Mouse (Mus musculus): ENCODE results near the gene Hsf2bp.

The Hsf2bp gene

GRCm38 (mm10) chr17:31935841-31936240, 100.3 kb downstream of the Hsf2bp start:
- no peak for DNase-seq (ENCODE audit: low spot score)

DNA sequence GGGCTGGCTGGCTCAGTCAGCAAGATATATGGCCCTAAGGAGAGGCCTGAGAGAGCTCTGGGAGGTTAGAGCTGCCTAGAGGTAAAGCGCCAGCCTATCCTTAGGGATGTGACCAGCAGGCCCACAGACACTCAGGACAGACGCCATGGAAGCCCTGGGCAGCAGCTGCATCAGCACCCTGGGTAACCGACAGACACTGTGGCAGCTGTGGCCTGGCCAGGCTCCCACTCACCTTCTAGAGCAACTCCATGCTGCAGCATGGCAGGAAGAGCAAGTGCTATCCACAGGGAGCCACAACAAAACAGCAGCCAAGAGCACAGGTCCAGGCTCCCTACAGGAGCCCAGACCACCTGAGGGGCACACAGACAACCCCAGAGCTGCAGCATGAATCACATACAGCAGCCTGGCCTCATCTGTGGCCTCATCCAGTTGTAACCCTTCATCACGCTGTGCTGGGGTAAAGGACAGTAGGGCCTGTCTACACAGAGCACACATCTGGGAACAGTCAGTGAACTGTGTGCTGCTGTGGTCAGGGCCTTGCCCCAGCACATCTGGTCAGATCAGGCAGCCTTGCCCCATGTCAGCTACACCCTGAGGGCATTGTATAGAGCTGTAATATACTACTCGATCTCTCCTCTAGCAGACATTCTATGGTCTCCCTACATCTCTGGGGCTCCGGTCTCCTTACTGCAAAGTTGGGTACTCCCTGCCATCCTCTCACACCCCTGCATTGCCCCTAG, 100.9 kb downstream of the Hsf2bp start:
- DNase-seq (ENCODE audit: low spot score): no peak

DNA sequence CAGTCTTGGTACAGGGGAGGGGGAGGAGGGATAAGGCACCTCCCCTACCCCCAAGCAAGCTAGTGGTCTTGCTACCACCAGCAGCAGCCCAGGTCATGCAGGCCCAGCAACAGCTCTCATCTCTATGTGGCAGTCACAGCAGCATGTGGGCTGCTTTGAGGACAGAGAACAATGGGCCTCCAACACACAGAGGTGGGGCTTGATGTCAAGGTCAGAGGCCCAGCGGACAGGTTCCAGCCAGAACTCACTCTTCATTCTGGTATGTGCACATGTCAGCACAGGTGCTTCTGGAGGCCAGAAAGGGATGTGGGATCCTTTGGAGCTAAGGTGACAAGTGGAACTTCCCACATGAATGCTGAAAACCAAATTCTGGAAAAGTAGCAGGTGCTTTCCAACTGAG, 102.2 kb downstream of the Hsf2bp start:
- DNase-seq (ENCODE audit: low spot score): no peak

DNA sequence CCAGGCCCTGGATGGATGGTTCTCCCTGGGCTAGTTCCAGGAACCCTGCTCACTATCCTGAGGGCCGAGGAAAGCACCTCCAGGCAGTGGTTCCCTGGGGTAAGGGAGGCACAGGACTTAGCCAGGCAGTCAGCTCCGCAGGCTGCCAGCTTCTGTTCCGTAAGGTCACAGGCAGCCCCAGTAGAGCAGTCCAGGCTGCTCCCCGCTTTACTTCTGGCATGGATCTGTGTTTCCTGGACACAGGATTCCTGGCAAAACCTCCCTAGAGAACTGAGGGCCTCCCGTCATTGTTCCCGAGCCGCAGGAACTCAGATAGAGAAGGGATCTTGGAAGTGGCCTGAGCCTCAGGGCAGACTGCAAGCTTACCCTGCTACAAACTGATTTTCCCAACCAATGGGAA, 104.7 kb downstream of the Hsf2bp start:
- no peak for DNase-seq (ENCODE audit: low spot score)

DNA sequence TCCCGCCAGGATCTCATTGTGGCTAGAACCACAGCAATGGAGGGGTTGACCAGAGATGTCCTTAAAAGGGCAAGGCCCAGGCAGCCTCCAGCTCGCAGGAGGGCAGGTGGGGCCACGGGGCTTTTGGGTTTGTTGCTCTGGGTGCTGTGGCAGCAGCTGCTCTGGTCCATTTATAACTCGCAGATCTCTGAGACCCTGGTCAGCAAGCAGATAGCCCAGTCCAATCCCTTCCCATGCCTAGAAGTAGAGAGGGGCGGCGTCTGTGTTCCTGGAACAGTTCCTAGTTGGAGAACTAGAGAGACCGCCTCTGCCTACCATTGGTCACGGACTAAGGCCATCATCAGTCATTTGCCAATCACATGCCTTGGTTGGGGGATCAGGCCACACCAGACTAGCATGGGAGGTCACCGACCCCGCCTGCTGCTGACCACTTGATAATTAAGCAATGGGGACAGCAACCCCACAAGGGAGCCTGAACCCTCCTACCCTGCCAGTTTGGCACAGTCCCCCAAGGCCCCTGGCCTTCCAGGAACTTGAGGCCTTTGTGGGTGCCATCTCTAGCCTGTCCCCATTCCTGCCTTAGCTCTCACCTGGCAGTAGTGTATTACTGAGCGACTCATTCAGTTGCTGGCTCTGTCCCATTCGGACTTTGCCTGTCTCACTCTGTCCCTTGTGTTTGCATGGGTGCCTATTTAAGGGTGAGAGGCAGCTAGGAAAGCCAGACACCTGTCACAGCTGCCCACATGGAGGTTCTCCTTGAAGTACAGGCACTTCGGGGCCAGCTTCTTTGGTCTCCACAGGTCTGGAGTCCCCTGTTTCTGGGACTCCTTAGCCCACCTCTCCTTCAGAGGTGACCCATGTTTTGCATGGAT, 106.1 kb downstream of the Hsf2bp start:
- DNase-seq (ENCODE audit: low spot score): no peak

DNA sequence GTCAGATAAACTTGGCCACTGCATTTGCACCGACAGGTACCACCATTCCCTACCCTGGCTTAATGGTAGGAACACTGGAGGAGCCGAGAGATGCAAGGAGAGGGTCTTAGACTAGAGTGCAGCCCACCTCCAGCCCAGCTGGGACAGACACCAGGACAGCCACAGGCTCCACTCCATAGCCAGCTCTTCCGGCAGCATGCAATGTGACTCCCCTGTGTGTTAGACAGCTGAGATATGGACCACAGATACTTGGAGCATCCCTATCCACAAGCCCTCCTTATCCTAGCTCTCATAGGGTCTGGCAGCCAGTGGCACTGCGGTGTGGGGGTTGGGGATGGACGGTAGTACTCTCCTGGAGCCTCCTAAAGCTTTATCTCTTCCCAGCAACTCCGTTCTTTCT, 107.1 kb downstream of the Hsf2bp start:
- no peak for DNase-seq (ENCODE audit: low spot score)

DNA sequence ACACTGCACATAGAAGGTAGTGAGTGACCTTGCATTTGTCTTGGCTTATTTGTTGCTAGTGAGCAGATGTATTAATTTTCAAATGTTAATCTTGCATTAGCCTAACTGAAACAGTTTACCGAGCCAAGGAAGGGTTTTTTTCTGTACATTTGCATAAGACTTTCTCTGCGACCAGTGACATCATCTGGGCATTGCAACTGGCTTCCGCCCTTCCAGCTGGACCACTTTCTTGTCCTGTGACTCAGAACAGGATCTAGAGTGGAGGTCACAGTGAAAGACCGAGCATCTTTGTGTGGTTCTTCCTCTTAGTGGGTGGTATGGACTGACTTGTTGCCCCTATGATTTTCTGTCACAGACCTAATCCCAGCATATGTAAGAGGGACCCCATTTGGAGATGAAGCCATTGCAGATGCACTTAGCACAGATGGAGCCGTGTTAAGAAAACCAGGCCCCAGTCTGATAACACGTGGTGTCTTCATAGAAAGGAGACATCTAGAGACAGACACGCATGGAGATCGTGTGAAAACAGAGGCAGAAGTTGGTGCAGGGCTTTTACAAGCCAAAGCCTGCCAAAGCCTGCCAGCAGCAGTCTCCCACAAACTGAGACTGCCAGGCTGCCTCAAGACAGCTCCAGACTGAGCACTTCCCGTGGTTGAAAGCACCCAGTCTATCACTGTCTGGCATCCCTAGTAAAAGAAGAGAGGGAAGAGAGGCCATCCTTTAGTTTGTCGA, 108.1 kb downstream of the Hsf2bp start:
- no peak for DNase-seq (ENCODE audit: low spot score)

DNA sequence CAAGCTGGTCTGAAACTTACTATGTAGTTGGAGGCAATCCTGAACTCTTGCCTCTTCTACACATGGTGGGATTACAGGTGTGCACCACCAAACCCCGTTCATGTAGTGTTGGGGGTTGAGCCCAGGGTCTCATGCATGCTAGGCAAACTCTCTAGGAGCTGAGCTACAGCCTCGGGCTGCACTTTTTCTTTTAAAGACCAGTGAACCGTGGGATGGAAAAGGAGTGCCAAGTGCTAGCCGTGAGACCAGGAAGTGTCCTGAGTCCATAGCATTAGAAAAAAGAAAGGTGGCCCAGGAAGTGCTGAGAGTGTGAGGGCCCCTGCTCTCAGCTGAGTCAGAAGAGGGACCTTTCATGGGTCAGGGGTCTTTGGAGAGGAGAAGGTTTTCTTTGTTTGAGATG, 111.9 kb downstream of the Hsf2bp start:
- DNase-seq (ENCODE audit: low spot score): no peak

DNA sequence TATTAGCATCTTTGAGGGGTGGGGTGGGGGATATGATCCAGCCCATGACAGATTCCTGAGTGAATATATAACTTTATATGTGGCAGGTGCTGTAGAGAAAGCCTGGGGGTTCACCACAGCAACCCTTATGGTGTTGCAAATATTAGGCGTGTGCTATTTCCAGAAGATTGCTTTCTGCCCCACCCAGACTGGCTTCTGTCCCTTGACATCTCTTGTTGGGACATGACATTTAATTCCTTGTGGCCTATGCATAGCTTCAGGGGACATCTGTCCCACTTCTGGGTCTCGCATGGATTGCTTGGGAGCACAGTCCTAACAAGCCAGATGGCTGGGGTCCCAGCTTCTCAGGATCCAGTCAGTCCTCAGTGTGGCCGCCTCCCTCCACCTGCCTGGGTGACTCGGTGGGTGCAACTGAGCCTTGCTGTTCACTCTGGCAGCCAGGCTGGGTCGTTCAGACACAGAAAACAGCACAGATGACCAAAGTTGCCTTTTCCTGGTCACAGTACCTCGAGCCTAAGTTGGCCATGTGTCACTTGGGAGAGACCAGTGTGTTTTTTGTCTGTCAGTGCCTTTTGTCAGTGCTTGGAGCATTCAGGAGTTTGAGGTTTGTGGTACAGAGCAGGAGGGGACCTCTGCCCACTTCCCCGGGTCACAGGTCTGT, 112.7 kb downstream of the Hsf2bp start:
- DNase-seq (ENCODE audit: low spot score): no peak

DNA sequence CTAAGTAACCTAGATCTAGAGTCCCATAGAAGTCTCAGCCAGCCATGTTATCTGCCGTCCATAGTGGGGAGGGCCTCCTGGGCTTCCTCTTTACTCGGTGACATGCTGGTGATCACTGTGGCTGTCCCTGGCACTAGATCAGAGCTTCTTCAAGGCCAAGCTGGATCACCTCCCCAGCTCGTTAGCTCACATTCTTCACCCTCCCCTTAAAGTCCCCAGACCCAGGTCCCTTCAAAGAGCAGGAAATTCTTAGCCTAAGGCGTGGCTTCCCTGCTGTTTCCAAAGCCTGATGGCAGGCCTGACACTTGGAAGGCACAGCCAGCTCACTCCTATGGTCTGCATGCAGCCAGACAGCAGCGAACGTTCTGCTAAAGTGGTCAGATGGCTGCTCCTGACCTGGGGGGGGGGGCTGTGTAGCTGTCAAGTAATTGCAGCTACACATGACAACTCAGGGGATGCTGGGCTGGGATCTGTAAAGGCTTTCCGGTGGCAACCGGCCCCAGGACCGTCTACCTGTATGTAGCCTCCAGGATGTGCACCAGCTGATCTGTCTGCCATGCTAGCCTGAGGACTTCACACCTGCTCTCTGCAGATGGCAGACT, 115.5 kb downstream of the Hsf2bp start:
- DNase-seq (ENCODE audit: low spot score): no peak

GRCm38 (mm10) chr17:31919599-31919998, 116.5 kb downstream of the Hsf2bp start:
- no peak for DNase-seq (ENCODE audit: low spot score)

- DNase-seq (ENCODE audit: low spot score): no peak
Observed at GRCm38 (mm10) chr17:31918374-31918773, 117.8 kb downstream of the Hsf2bp start.

GRCm38 (mm10) chr17:31916461-31916775, 119.7 kb downstream of the Hsf2bp start:
- no peak for DNase-seq (ENCODE audit: low spot score)

DNA sequence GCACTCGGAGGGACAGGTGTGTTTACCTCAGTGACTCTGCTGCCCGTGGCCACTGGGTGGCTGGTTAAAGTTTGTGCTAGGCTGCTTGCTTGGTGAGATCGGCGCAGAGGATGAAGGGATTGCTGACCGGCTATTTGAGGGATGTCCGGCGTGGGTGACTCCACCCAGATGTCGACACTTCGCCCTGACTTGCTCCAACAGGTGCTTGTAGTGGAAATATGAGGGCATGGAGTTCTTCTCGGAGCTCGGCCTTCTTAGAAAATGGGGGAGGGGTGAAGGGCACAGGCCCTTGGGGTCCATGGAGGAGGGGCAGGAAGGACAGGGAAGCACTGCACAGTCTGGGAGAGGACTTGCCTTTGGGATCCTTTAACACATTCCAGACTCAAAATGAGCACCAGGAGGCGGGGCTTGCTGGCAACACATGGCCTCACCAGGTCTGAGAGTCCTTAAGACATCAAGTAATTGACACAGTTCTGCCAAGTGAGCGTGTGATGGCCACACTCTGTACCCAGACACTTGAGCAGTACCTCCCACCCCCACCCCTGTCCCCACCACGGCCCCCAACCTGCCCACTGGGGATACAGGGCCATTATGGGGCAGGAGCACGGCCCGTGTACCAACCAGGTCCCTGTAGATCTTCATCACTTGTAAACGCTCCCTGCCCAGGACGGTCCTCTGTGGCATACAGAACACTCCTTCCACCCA, 120.2 kb downstream of the Hsf2bp start:
- no peak for DNase-seq (ENCODE audit: low spot score)

DNA sequence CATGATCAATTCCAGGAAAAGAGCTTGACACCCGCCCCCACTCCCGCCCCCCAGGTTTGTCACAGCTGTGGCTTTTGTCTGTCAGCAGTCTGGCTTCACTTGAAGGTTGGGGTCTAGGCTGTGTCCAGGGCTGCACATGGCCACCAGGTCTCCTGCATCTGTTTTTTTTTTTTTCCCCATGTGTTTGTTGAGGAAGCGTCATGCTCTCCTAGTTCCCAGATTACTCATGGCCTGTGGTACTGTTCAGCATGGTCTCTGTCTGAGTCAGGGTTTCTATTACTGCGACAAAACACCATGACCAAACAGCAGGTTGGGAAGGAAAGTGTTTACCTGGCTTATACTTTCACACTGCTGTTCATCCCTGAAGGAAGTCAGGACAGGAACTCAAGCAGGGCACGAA, 121.8 kb downstream of the Hsf2bp start:
- DNase-seq (ENCODE audit: low spot score): no peak

DNA sequence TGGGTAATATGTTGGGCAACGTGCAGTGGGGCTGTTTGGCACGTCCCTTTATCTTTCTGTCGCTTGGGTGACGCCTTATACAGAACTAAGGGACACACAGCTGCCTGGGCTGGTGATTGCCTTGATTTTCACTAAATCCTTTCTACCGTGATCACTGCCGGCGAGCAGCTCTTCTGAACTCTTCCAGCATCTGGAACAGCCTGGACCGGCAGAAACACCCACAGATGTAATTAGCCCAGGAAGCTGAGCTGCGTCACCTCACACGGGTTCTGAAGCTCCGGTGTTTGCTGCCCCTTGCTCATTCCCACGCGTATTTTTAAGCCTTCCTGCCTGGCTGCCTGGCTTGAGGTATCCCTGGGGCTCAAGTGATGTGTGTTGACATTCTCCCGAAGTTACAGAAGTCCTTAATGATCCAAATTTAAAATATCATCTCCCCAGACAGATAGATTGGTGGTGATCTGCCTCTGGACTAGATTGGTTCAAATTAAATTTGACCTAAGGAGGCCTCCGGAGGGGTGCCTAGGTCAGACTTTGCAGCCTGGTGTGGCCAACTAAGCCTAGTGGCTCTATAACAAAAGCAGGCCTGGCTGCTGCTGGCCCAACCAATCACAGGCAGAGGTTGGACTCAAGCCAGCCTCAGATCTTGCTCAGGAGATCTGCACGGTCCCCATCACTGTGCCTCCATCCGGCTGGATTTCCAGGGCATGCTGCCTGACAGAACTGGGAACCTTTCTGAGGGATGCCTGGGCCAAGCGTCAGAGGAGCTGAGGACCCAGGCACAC, 123.1 kb downstream of the Hsf2bp start:
- no peak for DNase-seq (ENCODE audit: low spot score)

DNA sequence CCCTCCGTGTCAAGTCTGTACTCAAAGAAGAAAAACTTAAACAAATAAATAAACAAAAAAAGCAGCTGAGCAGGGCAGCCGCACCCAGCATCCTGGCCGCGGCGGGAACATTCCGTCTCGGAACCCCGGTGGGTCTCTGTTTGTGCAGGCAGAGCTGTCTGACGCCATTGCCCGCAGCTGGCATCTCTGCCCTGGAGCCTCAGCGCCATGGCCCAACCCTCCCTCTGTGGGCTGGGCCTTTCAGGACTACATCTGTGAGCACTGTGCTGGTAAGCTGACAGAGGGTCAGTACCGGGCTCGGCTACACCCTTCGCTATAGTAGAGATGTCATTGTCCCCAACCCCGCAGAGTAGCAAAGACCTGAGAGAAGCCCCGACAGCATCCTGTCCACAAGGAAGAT, 123.8 kb downstream of the Hsf2bp start:
- no peak for DNase-seq (ENCODE audit: low spot score)

DNA sequence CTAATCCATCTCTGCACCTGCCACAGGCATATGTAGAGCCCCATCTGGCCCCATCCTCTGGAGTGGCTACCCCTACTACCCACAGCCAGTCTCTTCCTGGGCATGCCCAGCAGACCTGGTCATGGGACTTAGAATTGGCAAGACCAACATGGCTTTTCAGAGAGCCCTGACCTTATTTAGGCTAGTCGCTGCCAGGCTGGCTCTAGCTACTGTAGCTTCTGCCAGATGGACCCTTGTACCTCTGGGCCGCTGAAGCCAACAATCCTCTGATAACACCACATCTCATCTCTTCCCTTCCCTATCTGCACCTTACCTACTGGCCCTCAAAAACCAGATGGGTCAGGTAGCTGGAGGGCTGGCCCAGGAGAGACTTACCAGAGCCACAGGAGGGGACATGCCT, 127.2 kb downstream of the Hsf2bp start:
- DNase-seq (ENCODE audit: low spot score): no peak

GRCm38 (mm10) chr17:31906441-31906840, 129.7 kb downstream of the Hsf2bp start:
- DNase-seq (ENCODE audit: low spot score): no peak

DNA sequence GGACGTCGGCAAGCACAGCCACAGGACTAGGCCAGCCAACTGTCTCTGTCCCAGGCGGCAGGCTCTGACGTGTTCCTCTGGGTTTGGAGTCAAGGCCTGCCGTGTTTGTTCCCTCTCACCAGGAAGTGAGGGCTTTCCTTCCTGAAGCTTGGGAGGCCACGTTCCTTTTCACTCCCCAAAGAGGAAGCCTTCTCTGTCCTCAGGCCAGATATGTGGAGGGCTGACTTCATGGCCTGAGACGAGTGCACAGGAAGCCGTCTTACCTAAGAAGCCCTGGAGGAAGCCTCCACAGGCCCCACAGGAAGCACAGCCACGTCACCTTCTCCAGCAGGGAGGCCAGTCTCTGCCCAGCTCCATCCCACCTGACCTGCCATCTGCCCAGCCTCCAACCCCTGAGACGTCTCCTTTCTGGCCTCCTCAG, 130.3 kb downstream of the Hsf2bp start:
- DNase-seq (ENCODE audit: low spot score): no peak

Data from left cerebral cortex, adult 11 months (tissue).